In the genomic region with DNA sequence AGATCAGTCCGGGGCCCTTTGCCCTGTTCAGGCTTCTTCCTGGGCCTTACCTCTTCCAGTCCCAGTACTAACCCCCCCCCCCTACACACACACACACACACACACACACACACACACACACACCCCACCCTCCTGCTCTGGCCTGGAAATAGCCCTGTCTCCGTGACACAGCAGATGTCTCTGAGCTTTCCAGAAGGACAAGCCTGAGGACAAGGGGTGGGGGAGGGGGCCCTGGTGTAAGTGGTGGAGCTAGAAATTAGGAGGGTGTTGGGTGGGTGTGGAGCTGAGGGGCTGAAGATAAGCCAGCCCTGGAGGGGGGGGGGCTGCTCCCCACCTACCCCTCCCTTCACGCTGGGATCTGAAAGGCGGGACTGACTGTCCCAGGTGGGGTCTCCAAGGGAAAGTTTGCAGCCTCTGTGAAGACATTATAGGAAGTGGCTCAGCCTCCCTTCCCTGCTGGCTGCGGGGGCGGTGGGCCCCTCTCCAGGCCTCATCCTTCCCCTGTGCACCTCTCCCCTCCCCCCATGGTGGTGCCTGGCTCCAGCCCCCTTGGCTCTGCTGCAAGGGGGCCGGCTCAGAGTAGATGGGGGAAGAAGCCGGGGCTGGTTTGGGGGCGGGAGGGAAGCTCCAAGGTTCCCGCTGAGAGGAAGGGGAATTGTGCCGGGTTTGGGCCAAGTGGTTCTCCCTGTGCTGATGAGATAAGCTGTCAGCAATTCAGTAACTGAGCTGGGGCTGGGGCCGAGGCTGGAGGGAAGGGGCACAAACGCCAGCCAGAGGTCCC, we compare ENCODE assay signal across 8 mouse cellular contexts. TPM values are rescaled to one million over a fixed set of nuclear protein-coding genes. Genes with fewer than 3 reads are reported as not detected.
A peak's percentile ranks its signal among the peaks of the same experiment; 100 is the strongest.
DNase-seq lines count a peak whose midpoint lies in the region; ATAC-seq and TF ChIP-seq lines count a peak whose summit lies in the region.

No protein-coding gene starts in this region.

- DNase-seq in kidney, postnatal 36 days: no peak
- peak; percentile 77 for DNase-seq in embryo, embryonic 9.5 days (ENCODE audit: extremely low spot score)
- DNase-seq in heart, embryonic 10.5 days (ENCODE audit: low spot score): peak; percentile 88
- DNase-seq in limb, embryonic 14.5 days (ENCODE audit: low spot score): peak; percentile 82
- peak; percentile 86 for DNase-seq in skeletal muscle tissue, adult 2 months (ENCODE audit: low read depth, low spot score)
- DNase-seq in left cerebral cortex, adult 2 months (ENCODE audit: extremely low spot score in 1 of 2, low spot score in 2 of 2): no peak
- no peak for DNase-seq in layer of hippocampus, postnatal 36 days

- H3K27me3 ChIP-seq in kidney, embryonic 16.5 days (ENCODE audit: insufficient read depth, low read length): peaks cover 25% of the 10 kb centered on the region; the same call in 1 of the 2 replicates
- peaks cover 28% of the 10 kb centered on the region for H3K27me3 ChIP-seq in heart, embryonic 10.5 days (ENCODE audit: insufficient read depth, poor library complexity, severe bottlenecking)
- H3K27me3 ChIP-seq in limb, embryonic 14.5 days (ENCODE audit: control insufficient read depth, insufficient read depth, low read length): no peaks in the 10 kb centered on the region

- peak overlapping the region; percentile 88 for H3K27ac ChIP-seq in kidney, embryonic 16.5 days (ENCODE audit: low read length)
- H3K27ac ChIP-seq in heart, embryonic 10.5 days: peak overlapping the region; percentile 93
- H3K27ac ChIP-seq in limb, embryonic 14.5 days (replicated peaks; ENCODE audit: low read depth, low read length): peak overlapping the region; percentile 83
- no peak overlapping the region for H3K27ac ChIP-seq in left cerebral cortex, adult 2 months

- H3K4me2 ChIP-seq in kidney, embryonic 16.5 days (replicated peaks; ENCODE audit: low read depth, low read length): peak overlapping the region; percentile 89
- H3K4me2 ChIP-seq in limb, embryonic 14.5 days (replicated peaks; ENCODE audit: low read depth, low read length, severe bottlenecking): peak overlapping the region; percentile 63

- no peaks in the 10 kb centered on the region for H3K36me3 ChIP-seq in kidney, embryonic 16.5 days (ENCODE audit: insufficient read depth, low read length)
- H3K36me3 ChIP-seq in heart, embryonic 10.5 days: peaks cover 28% of the 10 kb centered on the region
- H3K36me3 ChIP-seq in limb, embryonic 14.5 days (ENCODE audit: control insufficient read depth, insufficient read depth, low read length): peaks cover 20% of the 10 kb centered on the region

- peaks cover 47% of the 10 kb centered on the region for H3K4me1 ChIP-seq in kidney, embryonic 16.5 days (ENCODE audit: insufficient read depth, low read length)
- peaks cover 70% of the 10 kb centered on the region for H3K4me1 ChIP-seq in heart, embryonic 10.5 days
- H3K4me1 ChIP-seq in limb, embryonic 14.5 days (ENCODE audit: control insufficient read depth, insufficient read depth, low read length): peaks cover 42% of the 10 kb centered on the region

- peak; percentile 52 for ATAC-seq in kidney, embryonic 16.5 days (ENCODE audit: low FRiP score, low TSS enrichment)
- peak; percentile 69 for ATAC-seq in limb, embryonic 14.5 days (ENCODE audit: low FRiP score, low read depth)

- WGBS in kidney, embryonic 16.5 days: 6% methylated on average over 12 of the region's 13 CpGs
- 2% methylated on average over 13 of the region's 13 CpGs for WGBS in heart, embryonic 10.5 days
- 6% methylated on average over 10 of the region's 13 CpGs for WGBS in limb, embryonic 14.5 days

- peak overlapping the region; percentile 61 for H3K4me3 ChIP-seq in kidney, embryonic 16.5 days (ENCODE audit: low read length)
- H3K4me3 ChIP-seq in heart, embryonic 10.5 days: peak overlapping the region; percentile 74
- H3K4me3 ChIP-seq in limb, embryonic 14.5 days (replicated peaks; ENCODE audit: low read length): peak overlapping the region; percentile 59
- no peak overlapping the region for H3K4me3 ChIP-seq in left cerebral cortex, adult 2 months

- H3K9ac ChIP-seq in kidney, embryonic 16.5 days (replicated peaks; ENCODE audit: low read length): peak overlapping the region; percentile 39; the same call in 1 of the 2 replicates
- H3K9ac ChIP-seq in limb, embryonic 14.5 days (ENCODE audit: low read depth, low read length, severe bottlenecking): peak overlapping the region; percentile 58

- no peak for TF ChIP-seq CTCF in left cerebral cortex, adult 2 months (IDR thresholded peaks at IDR 0.05)

- intact Hi-C loops in left cerebral cortex, adult 2 months (cut with DNase I): no loop called here

- TF ChIP-seq POLR2A in limb, embryonic 14.5 days (IDR thresholded peaks at IDR 0.05; ENCODE audit: borderline replicate concordance, extremely low read depth, insufficient read depth, insufficient read length): no peak

- H3K9me3 ChIP-seq in kidney, embryonic 16.5 days (ENCODE audit: low read length): no peaks in the 10 kb centered on the region
- no peaks in the 10 kb centered on the region for H3K9me3 ChIP-seq in heart, embryonic 10.5 days
- no peaks in the 10 kb centered on the region for H3K9me3 ChIP-seq in limb, embryonic 14.5 days (ENCODE audit: control insufficient read depth, low read length)

RNA-seq across cellular contexts. Expression of gene Flnc, which starts 2.0 kb away (rescaled TPM):
- polyA plus RNA-seq in kidney, embryonic 16.5 days (2015; fragmentation: Nextera tagmentation; extraction: Ambion mirVana): 7.9 and 8.0 TPM in 2 replicates
- 40.2 and 83.3 TPM in 2 replicates for polyA plus RNA-seq in heart, embryonic 10.5 days (2016; fragmentation: Nextera tagmentation; extraction: Ambion mirVana)
- 38.1 and 43.9 TPM in 2 replicates for polyA plus RNA-seq in limb, embryonic 14.5 days (2012; rRNA removed)
- polyA plus RNA-seq in limb, embryonic 14.5 days (2014; fragmentation: Nextera tagmentation; extraction: Ambion mirVana): 25.1 and 27.0 TPM in 2 replicates
- total RNA-seq in left cerebral cortex, adult 2 months (2021): 1 to 10 TPM; 1.2 to 1.7 TPM
- total RNA-seq in layer of hippocampus, postnatal 36 days (2021): 1 to 10 TPM; 1.1 to 1.2 TPM

RNA-seq across cellular contexts. Expression of gene Atp6v1f, which starts 32.4 kb away (rescaled TPM):
- polyA plus RNA-seq in kidney, embryonic 16.5 days (2015; fragmentation: Nextera tagmentation; extraction: Ambion mirVana): 302 and 320 TPM in 2 replicates
- polyA plus RNA-seq in heart, embryonic 10.5 days (2016; fragmentation: Nextera tagmentation; extraction: Ambion mirVana): 214 and 228 TPM in 2 replicates
- polyA plus RNA-seq in limb, embryonic 14.5 days (2012; rRNA removed): 195 and 204 TPM in 2 replicates
- polyA plus RNA-seq in limb, embryonic 14.5 days (2014; fragmentation: Nextera tagmentation; extraction: Ambion mirVana): 226 and 239 TPM in 2 replicates
- total RNA-seq in left cerebral cortex, adult 2 months (2021): 100 to 1,000 TPM; 242 to 247 TPM
- total RNA-seq in layer of hippocampus, postnatal 36 days (2021): 100 to 1,000 TPM; 242 to 264 TPM

RNA-seq across cellular contexts. Expression of gene Atp6v1fnb, which starts 36.1 kb away (rescaled TPM):
- polyA plus RNA-seq in kidney, embryonic 16.5 days (2015; fragmentation: Nextera tagmentation; extraction: Ambion mirVana): 0.30 and 0.37 TPM in 2 replicates
- polyA plus RNA-seq in heart, embryonic 10.5 days (2016; fragmentation: Nextera tagmentation; extraction: Ambion mirVana): not detected in 2 replicates
- 0.12 TPM in 1 of 2 replicates, not detected in the other for polyA plus RNA-seq in limb, embryonic 14.5 days (2012; rRNA removed)
- polyA plus RNA-seq in limb, embryonic 14.5 days (2014; fragmentation: Nextera tagmentation; extraction: Ambion mirVana): 0.35 TPM in 1 of 2 replicates, not detected in the other
- total RNA-seq in left cerebral cortex, adult 2 months (2021): under 1 TPM; 0.54 to 0.72 TPM
- 1 to 10 TPM; 1.2 to 2.0 TPM for total RNA-seq in layer of hippocampus, postnatal 36 days (2021)

RNA-seq across cellular contexts. Expression of gene Ccdc136, which starts 39.0 kb away (rescaled TPM):
- polyA plus RNA-seq in kidney, embryonic 16.5 days (2015; fragmentation: Nextera tagmentation; extraction: Ambion mirVana): 20.2 and 23.3 TPM in 2 replicates
- polyA plus RNA-seq in heart, embryonic 10.5 days (2016; fragmentation: Nextera tagmentation; extraction: Ambion mirVana): 23.4 and 30.3 TPM in 2 replicates
- 25.3 and 26.0 TPM in 2 replicates for polyA plus RNA-seq in limb, embryonic 14.5 days (2012; rRNA removed)
- 26.2 and 26.8 TPM in 2 replicates for polyA plus RNA-seq in limb, embryonic 14.5 days (2014; fragmentation: Nextera tagmentation; extraction: Ambion mirVana)
- total RNA-seq in left cerebral cortex, adult 2 months (2021): 100 to 1,000 TPM; 104 to 105 TPM
- total RNA-seq in layer of hippocampus, postnatal 36 days (2021): 10 to 100 TPM; 62.7 to 64.8 TPM

RNA-seq across cellular contexts. Expression of gene Opn1sw, which starts 46.8 kb away (rescaled TPM):
- polyA plus RNA-seq in kidney, embryonic 16.5 days (2015; fragmentation: Nextera tagmentation; extraction: Ambion mirVana): 0.44 and 0.79 TPM in 2 replicates
- 0.11 and 0.37 TPM in 2 replicates for polyA plus RNA-seq in heart, embryonic 10.5 days (2016; fragmentation: Nextera tagmentation; extraction: Ambion mirVana)
- polyA plus RNA-seq in limb, embryonic 14.5 days (2012; rRNA removed): 1.3 and 2.1 TPM in 2 replicates
- polyA plus RNA-seq in limb, embryonic 14.5 days (2014; fragmentation: Nextera tagmentation; extraction: Ambion mirVana): 2.0 and 2.3 TPM in 2 replicates
- total RNA-seq in left cerebral cortex, adult 2 months (2021): under 1 TPM in 1 of 2 experiments, not detected in 1; 0.16 TPM
- total RNA-seq in layer of hippocampus, postnatal 36 days (2021): not detected

Comparison
In these comparisons a context has a peak if more than half of its experiments do, and no peak if none do; other contexts are left out.
1. DNase-seq: peak in embryo, embryonic 9.5 days (single experiment), heart, embryonic 10.5 days (single experiment), limb, embryonic 14.5 days (single experiment) and skeletal muscle tissue, adult 2 months (single experiment); none in kidney, postnatal 36 days (0 of 2), left cerebral cortex, adult 2 months (0 of 2) and layer of hippocampus, postnatal 36 days (0 of 2).